In the genomic region with DNA sequence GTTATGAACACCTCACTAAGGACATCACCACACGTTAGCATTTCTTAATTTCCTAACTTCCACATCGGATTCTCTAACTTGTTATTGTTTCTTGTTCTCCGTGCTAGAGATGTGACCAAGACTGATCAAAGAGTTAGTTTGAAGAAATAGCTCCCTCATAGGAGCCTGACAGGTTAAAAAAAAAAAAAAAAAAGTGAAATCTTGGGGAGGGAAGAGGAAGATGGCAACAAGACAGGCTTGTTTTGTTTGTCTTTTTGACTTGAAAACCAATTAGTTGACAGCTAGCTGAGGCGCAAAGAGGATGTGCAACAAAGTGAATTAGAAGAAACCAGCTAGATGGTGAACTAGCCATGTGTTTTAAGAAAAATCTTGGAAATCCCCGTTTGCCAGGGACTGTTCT, we compare ENCODE assay signal across 8 mouse cellular contexts. TPM values are rescaled to one million over a fixed set of nuclear protein-coding genes. Genes with fewer than 3 reads are reported as not detected.
DNase-seq lines count a peak whose midpoint lies in the region; ATAC-seq lines count a peak whose summit lies in the region.

No protein-coding gene starts in this region.

- no peak overlapping the region for H3K27ac ChIP-seq in lung, embryonic 16.5 days (ENCODE audit: low read length)
- H3K27ac ChIP-seq in embryonic facial prominence, embryonic 11.5 days (replicated peaks; ENCODE audit: low read depth, low read length): no peak overlapping the region
- no peak overlapping the region for H3K27ac ChIP-seq in intestine, embryonic 16.5 days (ENCODE audit: low read length)

- 0 out of 2 replicates have a peak, but pooled peaks cover 4% of the 10 kb centered on the region for H3K4me1 ChIP-seq in lung, embryonic 16.5 days (replicated peaks; ENCODE audit: control insufficient read depth, insufficient read depth, low read length)
- no peaks in the 10 kb centered on the region for H3K4me1 ChIP-seq in embryonic facial prominence, embryonic 11.5 days (ENCODE audit: control insufficient read depth, insufficient read depth, low read length)
- H3K4me1 ChIP-seq in intestine, embryonic 16.5 days (ENCODE audit: control insufficient read depth, insufficient read depth, low read length): peaks cover 3% of the 10 kb centered on the region; the same call in 1 of the 2 replicates

- H3K27me3 ChIP-seq in lung, embryonic 16.5 days (ENCODE audit: control insufficient read depth, insufficient read depth, low read depth, low read length): no peaks in the 10 kb centered on the region
- no peaks in the 10 kb centered on the region for H3K27me3 ChIP-seq in embryonic facial prominence, embryonic 11.5 days (ENCODE audit: control insufficient read depth, insufficient read depth, low read length)
- no peaks in the 10 kb centered on the region for H3K27me3 ChIP-seq in intestine, embryonic 16.5 days (replicated peaks; ENCODE audit: control insufficient read depth, insufficient read depth, low read length)

- H3K4me2 ChIP-seq in lung, embryonic 16.5 days (ENCODE audit: low read depth, low read length): peak overlapping the region; percentile 70
- peak overlapping the region; percentile 50 for H3K4me2 ChIP-seq in embryonic facial prominence, embryonic 11.5 days (ENCODE audit: low read depth, low read length)
- H3K4me2 ChIP-seq in intestine, embryonic 16.5 days (ENCODE audit: low read depth, low read length): peak overlapping the region; percentile 67

- no peaks in the 10 kb centered on the region for H3K9me3 ChIP-seq in lung, embryonic 16.5 days (ENCODE audit: control insufficient read depth, low read length)
- H3K9me3 ChIP-seq in embryonic facial prominence, embryonic 11.5 days (replicated peaks; ENCODE audit: control insufficient read depth, low read length): no peaks in the 10 kb centered on the region
- H3K9me3 ChIP-seq in intestine, embryonic 16.5 days (ENCODE audit: control insufficient read depth, low read length): no peaks in the 10 kb centered on the region

- WGBS in lung, embryonic 16.5 days: 32% methylated on average over 5 of the region's 5 CpGs
- 41% methylated on average over 5 of the region's 5 CpGs for WGBS in embryonic facial prominence, embryonic 11.5 days
- 32% methylated on average over 5 of the region's 5 CpGs for WGBS in intestine, embryonic 16.5 days

- peak overlapping the region; percentile 85 for H3K9ac ChIP-seq in lung, embryonic 16.5 days (ENCODE audit: low read length)
- no peak overlapping the region for H3K9ac ChIP-seq in embryonic facial prominence, embryonic 11.5 days (replicated peaks; ENCODE audit: low read length)
- peak overlapping the region; percentile 90; the same call in 1 of the 2 replicates for H3K9ac ChIP-seq in intestine, embryonic 16.5 days (ENCODE audit: low read depth, low read length)

- no peak for ATAC-seq in lung, embryonic 16.5 days (ENCODE audit: low read depth)
- ATAC-seq in embryonic facial prominence, embryonic 11.5 days (replicated peaks; ENCODE audit: insufficient number of reproducible peaks, low FRiP score, low TSS enrichment, low read depth): no peak
- no peak for ATAC-seq in intestine, embryonic 16.5 days

- H3K36me3 ChIP-seq in lung, embryonic 16.5 days (ENCODE audit: control insufficient read depth, insufficient read depth, low read length): no peaks in the 10 kb centered on the region
- H3K36me3 ChIP-seq in embryonic facial prominence, embryonic 11.5 days (replicated peaks; ENCODE audit: control insufficient read depth, insufficient read depth, low read depth, low read length): no peaks in the 10 kb centered on the region
- no peaks in the 10 kb centered on the region for H3K36me3 ChIP-seq in intestine, embryonic 16.5 days (ENCODE audit: control insufficient read depth, insufficient read depth, low read length)

- DNase-seq in lung, postnatal 10 days: no peak
- no peak for DNase-seq in embryonic facial prominence, embryonic 11.5 days (ENCODE audit: low spot score)
- DNase-seq in retina, embryonic 14.5 days (ENCODE audit: low spot score): peak; percentile 2
- DNase-seq in urinary bladder, postnatal 4 days (ENCODE audit: low spot score in 2 of 2): no peak
- no peak for DNase-seq in left cerebral cortex, adult 9 months (ENCODE audit: low spot score in 2 of 2)
- no peak for DNase-seq in adrenal gland, adult 2 months

- H3K4me3 ChIP-seq in lung, embryonic 16.5 days (ENCODE audit: low read length): peak overlapping the region; percentile 61
- H3K4me3 ChIP-seq in embryonic facial prominence, embryonic 11.5 days (ENCODE audit: low read depth, low read length): peak overlapping the region; percentile 68; the same call in 1 of the 2 replicates
- peak overlapping the region; percentile 73 for H3K4me3 ChIP-seq in intestine, embryonic 16.5 days (ENCODE audit: low read length)

RNA-seq across cellular contexts. Expression of gene Echdc1, which starts 0.9 kb away (rescaled TPM):
- polyA plus RNA-seq in lung, embryonic 16.5 days (2015; fragmentation: Nextera tagmentation; extraction: Ambion mirVana): 21.2 and 22.6 TPM in 2 replicates
- 24.8 and 24.9 TPM in 2 replicates for polyA plus RNA-seq in embryonic facial prominence, embryonic 11.5 days (2014; fragmentation: Nextera tagmentation; extraction: Ambion mirVana)
- 45.6 and 49.3 TPM in 2 replicates for polyA plus RNA-seq in intestine, embryonic 16.5 days (2015; fragmentation: Nextera tagmentation; extraction: Ambion mirVana)
- total RNA-seq in adrenal gland, adult 2 months (2021): 100 to 1,000 TPM; 140 to 182 TPM
- polyA plus RNA-seq in adrenal gland, adult 2 months (2012; rRNA removed): 1.8 and 3.2 TPM in 2 replicates

RNA-seq across cellular contexts. Expression of gene Rnf146, which starts 48.3 kb away (rescaled TPM):
- 52.5 and 53.3 TPM in 2 replicates for polyA plus RNA-seq in lung, embryonic 16.5 days (2015; fragmentation: Nextera tagmentation; extraction: Ambion mirVana)
- 54.1 and 59.3 TPM in 2 replicates for polyA plus RNA-seq in embryonic facial prominence, embryonic 11.5 days (2014; fragmentation: Nextera tagmentation; extraction: Ambion mirVana)
- 39.0 and 42.6 TPM in 2 replicates for polyA plus RNA-seq in intestine, embryonic 16.5 days (2015; fragmentation: Nextera tagmentation; extraction: Ambion mirVana)
- total RNA-seq in adrenal gland, adult 2 months (2021): 10 to 100 TPM; 39.5 to 55.1 TPM
- 6.7 and 9.6 TPM in 2 replicates for polyA plus RNA-seq in adrenal gland, adult 2 months (2012; rRNA removed)
